Mouse (Mus musculus) midbrain, embryonic 15.5 days (tissue): ENCODE data around the gene Map7d1. TPM values are rescaled to one million over a fixed set of nuclear protein-coding genes. Genes with fewer than 3 reads are reported as not detected.

Experiments
- ATAC-seq: fragments of 200-750 bp; cut with Nextera tagmentation; replicated peaks from 2 replicates; pipeline ENCODE4 v1.8.0; 2017; ENCODE audit warnings: moderate TSS enrichment
- H3K27ac ChIP-seq: fragments of 300-500 bp; sonication (generic); 2 replicates; pipeline ENCODE4 v1.5.1; 2015; ENCODE audit warnings: mild to moderate bottlenecking, inconsistent platforms
- H3K27me3 ChIP-seq: fragments of 300-500 bp; sonication (generic); replicated peaks from 2 replicates; pipeline ENCODE4 v1.6.1; 2015; ENCODE audit warnings: inconsistent platforms
- H3K36me3 ChIP-seq: fragments of 300-500 bp; sonication (generic); replicated peaks from 2 replicates; pipeline ENCODE4 v1.6.1; 2015; ENCODE audit warnings: inconsistent platforms
- H3K4me1 ChIP-seq: fragments of 300-500 bp; sonication (generic); 2 replicates; pipeline ENCODE4 v1.6.1; 2015; ENCODE audit warnings: inconsistent platforms
- H3K4me2 ChIP-seq: fragments of 300-500 bp; sonication (generic); 2 replicates; pipeline ENCODE4 v1.6.1; 2015; ENCODE audit warnings: inconsistent platforms, mild to moderate bottlenecking, moderate library complexity
- H3K4me3 ChIP-seq: fragments of 300-500 bp; sonication (generic); 2 replicates; pipeline ENCODE4 v1.5.1; 2015; ENCODE audit warnings: mild to moderate bottlenecking, inconsistent platforms
- H3K9ac ChIP-seq: fragments of 300-500 bp; sonication (generic); 2 replicates; pipeline ENCODE4 v1.6.1; 2015; ENCODE audit warnings: mild to moderate bottlenecking, inconsistent platforms
- H3K9me3 ChIP-seq: fragments of 300-500 bp; sonication (generic); 2 replicates; pipeline ENCODE4 v1.6.1; 2016; ENCODE audit warnings: inconsistent platforms
- WGBS: fragments of 180-500 bp; shearing (Covaris S2); methylation state at CpG from one replicate; pipeline ENCODE4 v1.1.7; 2015; ENCODE audit warnings: mixed read lengths; 5-methylcytosine and 5-hydroxymethylcytosine counted together
- polyA plus RNA-seq: library from polyadenylated mRNA; unstranded; fragments of >200 nt; fragmentation: Nextera tagmentation; extraction: Ambion mirVana; gene quantifications from 2 replicates; pipeline ENCODE4 v1.2.1, GENCODE M21; 2015

Gene Map7d1
- polyA plus RNA-seq, result 85.4 and 92.1 TPM in 2 replicates

DNA sequence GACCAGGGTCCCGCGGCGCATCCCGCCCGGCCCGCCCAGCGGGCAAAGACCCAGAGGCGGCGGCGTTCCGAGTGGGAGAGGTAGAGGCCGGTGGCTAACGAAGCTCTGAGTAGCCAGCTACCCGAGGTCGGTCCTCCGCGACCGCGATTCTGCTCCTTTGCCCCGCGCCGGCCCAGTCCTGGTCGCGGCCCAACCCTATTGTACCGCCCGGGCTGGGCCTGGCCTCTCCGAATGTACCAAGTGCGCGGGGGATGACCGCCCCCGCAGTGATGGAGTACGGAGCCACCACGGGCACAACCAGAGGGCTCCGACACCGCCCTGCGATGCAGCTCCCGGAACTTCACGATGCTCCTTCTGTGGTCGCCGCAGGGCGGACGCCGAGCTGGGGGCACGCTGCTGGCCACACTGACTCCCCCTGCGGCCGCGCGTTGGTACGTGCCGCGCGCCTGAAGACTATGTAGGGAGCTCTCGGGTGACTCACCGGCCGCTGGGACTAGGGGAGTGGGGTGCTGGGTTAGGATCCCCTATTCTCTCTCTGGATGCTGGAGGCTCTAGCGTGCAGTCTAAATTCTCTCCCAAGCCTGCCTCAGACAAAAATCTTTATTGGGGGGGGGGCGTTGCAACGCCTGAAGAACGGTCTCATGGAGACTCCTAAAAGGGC, at the start of gene Map7d1:
Gene Map7d1, minus strand, starts transcription at position 213 of the 661 bp plus-strand sequence.
- Histone ChIP-seq H3K4me2 (peak within 1 kb of the TSS; percentile 82), H3K27me3 (no peaks in the 10 kb centered on the region), H3K4me1 (peaks cover 56% of the 10 kb centered on the region), H3K36me3 (no peaks in the 10 kb centered on the region), H3K9me3 (no peaks in the 10 kb centered on the region), H3K4me3 (peak within 1 kb of the TSS; percentile 96), H3K27ac (peak within 1 kb of the TSS; percentile 96), H3K9ac (peak within 1 kb of the TSS; percentile 94)
- peak; percentile 87 for ATAC-seq
- under 1% methylated on average over 59 of the region's 59 CpGs for WGBS

GRCm38 (mm10) chr4:126305428-126305827, 49.3 kb upstream of the Map7d1 start:
- no peak for ATAC-seq
- Histone ChIP-seq H3K9me3 (no peaks in the 10 kb centered on the region), H3K27me3 (peaks cover 34% of the 10 kb centered on the region), H3K4me2 (no peak overlapping the region), H3K27ac (no peak overlapping the region), H3K4me1 (peaks cover 12% of the 10 kb centered on the region), H3K9ac (no peak overlapping the region), H3K36me3 (no peaks in the 10 kb centered on the region), H3K4me3 (no peak overlapping the region)
- 94% methylated on average over 1 of the region's 1 CpGs for WGBS

DNA sequence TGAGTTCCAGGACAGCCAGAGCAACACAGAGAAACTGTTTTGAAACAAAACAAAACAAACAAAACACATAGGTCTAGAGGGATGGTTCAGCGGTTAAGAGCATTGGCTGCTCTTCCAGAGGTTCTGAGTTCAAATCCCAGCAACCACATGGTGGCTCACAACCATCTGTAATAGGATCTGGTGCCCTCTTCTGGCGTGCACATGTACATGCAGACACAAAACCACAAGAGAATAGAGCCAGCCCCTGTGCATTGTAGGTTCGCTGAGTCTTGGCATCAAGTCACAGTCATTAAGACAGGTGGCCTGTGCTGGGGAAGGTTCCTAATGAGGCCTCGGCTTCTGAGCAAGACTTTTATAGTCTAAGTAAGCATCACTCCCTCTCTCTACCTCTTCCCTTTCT, 47.7 kb upstream of the Map7d1 start:
- no peak overlapping the region for H3K4me3 ChIP-seq
- H3K36me3 ChIP-seq, result no peaks in the 10 kb centered on the region
- H3K9me3 ChIP-seq, result no peaks in the 10 kb centered on the region
- no peak overlapping the region for H3K9ac ChIP-seq
- 57% methylated on average over 4 of the region's 4 CpGs for WGBS
- H3K27ac ChIP-seq, result no peak overlapping the region
- H3K4me2 ChIP-seq, result no peak overlapping the region
- H3K4me1 ChIP-seq, result peaks cover 12% of the 10 kb centered on the region
- peaks cover 49% of the 10 kb centered on the region for H3K27me3 ChIP-seq
- no peak for ATAC-seq

GRCm38 (mm10) chr4:126301584-126302309, 45.6 kb upstream of the Map7d1 start:
- peaks cover 18% of the 10 kb centered on the region for H3K4me1 ChIP-seq
- H3K9ac ChIP-seq, result no peak overlapping the region
- H3K4me3 ChIP-seq, result peak overlapping the region; percentile 16
- no peaks in the 10 kb centered on the region for H3K9me3 ChIP-seq
- H3K27me3 ChIP-seq, result peaks cover 64% of the 10 kb centered on the region
- 4% methylated on average over 27 of the region's 27 CpGs for WGBS
- no peak overlapping the region for H3K27ac ChIP-seq
- peak overlapping the region; percentile 42 for H3K4me2 ChIP-seq
- ATAC-seq, result no peak
- no peaks in the 10 kb centered on the region for H3K36me3 ChIP-seq

DNA sequence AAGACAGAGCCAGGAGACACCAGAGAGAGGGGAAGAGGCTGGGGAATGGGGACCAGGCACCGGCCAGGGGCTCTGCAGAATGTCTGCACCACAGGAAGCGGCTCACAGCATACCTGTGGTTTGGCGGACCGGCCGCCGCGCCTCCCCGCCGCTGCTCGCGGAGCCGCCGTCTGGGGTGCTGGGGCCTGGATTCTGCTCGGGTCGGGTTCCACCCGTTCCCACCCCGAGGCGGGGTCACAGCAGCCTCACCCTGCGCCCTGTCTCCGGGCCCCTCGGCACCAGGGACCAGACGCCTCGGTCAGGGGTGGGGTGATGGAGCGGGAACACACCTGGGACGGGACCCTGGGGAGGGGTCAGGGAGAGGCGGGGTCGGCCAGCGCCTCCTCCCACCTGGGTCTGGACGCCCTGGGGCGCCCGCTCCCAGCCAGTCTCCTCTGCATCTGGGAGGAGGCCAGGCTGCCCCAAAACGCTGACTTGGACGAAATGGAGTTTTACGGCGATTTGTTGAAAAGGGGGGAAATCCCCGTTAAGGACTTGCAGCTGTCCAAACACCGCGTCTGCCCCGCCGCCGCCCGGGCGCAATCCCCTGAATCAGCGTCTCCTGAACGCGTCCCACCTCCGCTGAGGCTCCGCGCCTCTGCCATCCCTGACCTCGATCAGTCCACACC, 44.9 kb upstream of the Map7d1 start:
- Histone ChIP-seq H3K4me3 (peak overlapping the region; percentile 16), H3K36me3 (no peaks in the 10 kb centered on the region), H3K9me3 (no peaks in the 10 kb centered on the region), H3K4me1 (peaks cover 23% of the 10 kb centered on the region), H3K27me3 (peaks cover 68% of the 10 kb centered on the region), H3K27ac (no peak overlapping the region), H3K4me2 (peak overlapping the region; percentile 42), H3K9ac (0 out of 2 replicates have a peak overlapping the region, but pooled peaks have one; percentile 9)
- no peak for ATAC-seq
- WGBS, result under 1% methylated on average over 49 of the region's 50 CpGs

- Histone ChIP-seq H3K9me3 (no peaks in the 10 kb centered on the region), H3K4me3 (peak overlapping the region; percentile 32), H3K27me3 (peaks cover 50% of the 10 kb centered on the region), H3K4me1 (peaks cover 21% of the 10 kb centered on the region), H3K9ac (peak overlapping the region; percentile 24), H3K4me2 (peak overlapping the region; percentile 62), H3K27ac (no peak overlapping the region), H3K36me3 (no peaks in the 10 kb centered on the region)
- ATAC-seq, result peak; percentile 30; the same call in 1 of the 2 replicates
- 1% methylated on average over 34 of the region's 34 CpGs for WGBS
Observed at GRCm38 (mm10) chr4:126296617-126297101, 40.5 kb upstream of the Map7d1 start.

DNA sequence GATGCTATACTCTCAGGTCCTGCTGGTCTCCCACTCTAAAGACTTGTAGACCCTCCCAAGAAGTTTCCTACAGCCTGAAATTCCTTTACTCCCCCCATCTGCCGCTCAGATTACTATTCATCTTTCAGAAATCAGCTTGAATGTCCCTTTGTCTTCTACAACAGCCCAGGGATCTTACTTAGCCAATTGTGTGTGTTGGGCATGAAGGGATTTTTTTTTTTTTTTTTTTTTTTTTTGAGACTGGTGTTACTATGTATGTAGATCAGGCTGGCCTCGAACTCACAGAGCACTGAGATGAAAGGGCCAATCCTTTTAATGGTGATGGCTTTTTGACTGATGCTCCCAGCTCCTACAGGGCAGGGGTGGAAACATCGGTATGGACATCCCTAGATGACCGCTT, 39.8 kb upstream of the Map7d1 start:
- Histone ChIP-seq H3K36me3 (no peaks in the 10 kb centered on the region), H3K27me3 (peaks cover 43% of the 10 kb centered on the region), H3K4me2 (no peak overlapping the region)

DNA sequence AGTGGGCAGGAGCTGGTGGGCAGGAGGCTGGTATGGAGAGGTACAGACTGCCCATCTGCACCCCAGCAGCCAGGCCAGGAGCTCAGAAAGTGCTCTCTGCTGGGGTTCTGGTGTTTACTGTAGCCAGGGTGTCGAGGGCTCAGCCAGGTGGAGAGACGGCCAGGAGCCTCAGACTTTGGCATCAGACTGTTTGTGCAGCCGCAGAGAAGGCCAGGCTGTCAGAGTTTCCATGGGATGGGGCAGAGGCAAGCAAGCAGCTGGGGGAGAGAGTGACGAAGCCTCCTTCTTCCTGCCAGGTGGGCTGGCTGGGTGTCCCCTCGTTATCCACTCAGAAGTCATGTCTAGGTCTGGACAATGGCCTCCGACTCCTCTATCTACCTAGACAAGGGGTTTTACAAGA, 39.0 kb upstream of the Map7d1 start:
- no peak overlapping the region for H3K9ac ChIP-seq
- no peak overlapping the region for H3K4me2 ChIP-seq
- H3K9me3 ChIP-seq, result no peaks in the 10 kb centered on the region
- peaks cover 40% of the 10 kb centered on the region for H3K27me3 ChIP-seq
- H3K4me1 ChIP-seq, result peaks cover 11% of the 10 kb centered on the region
- WGBS, result 70% methylated on average over 6 of the region's 6 CpGs
- no peaks in the 10 kb centered on the region for H3K36me3 ChIP-seq
- no peak overlapping the region for H3K4me3 ChIP-seq
- no peak overlapping the region for H3K27ac ChIP-seq
- no peak for ATAC-seq

More for the DNA sequence above, 39.8 kb upstream of the Map7d1 start:
- H3K4me1 ChIP-seq, result peaks cover 14% of the 10 kb centered on the region
- ATAC-seq, result no peak
- H3K4me3 ChIP-seq, result no peak overlapping the region
- 41% methylated on average over 4 of the region's 4 CpGs for WGBS
- no peak overlapping the region for H3K9ac ChIP-seq
- H3K27ac ChIP-seq, result no peak overlapping the region
- no peaks in the 10 kb centered on the region for H3K9me3 ChIP-seq

DNA sequence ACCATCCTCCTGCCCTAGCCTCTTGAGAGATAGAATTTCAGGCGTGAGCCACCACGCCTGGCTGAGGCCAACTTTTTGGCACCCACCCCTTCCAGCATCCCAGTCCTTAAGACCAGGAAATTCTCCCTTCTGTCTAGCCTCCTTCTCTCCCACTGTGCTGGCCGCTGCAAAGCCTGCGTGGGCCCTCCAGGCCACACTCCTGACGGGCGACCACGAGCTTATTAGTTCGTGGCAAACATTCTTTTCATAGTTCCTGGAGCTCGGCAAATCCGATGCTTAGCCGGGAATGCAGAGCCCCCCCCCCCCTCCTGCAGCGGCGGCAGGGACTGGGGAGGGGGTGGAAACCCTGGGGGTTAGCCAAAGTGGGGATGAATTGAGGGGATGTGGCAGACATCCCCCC, 35.1 kb upstream of the Map7d1 start:
- WGBS, result 21% methylated on average over 13 of the region's 13 CpGs
- H3K4me1 ChIP-seq, result peaks cover 5% of the 10 kb centered on the region
- ATAC-seq, result no peak

DNA sequence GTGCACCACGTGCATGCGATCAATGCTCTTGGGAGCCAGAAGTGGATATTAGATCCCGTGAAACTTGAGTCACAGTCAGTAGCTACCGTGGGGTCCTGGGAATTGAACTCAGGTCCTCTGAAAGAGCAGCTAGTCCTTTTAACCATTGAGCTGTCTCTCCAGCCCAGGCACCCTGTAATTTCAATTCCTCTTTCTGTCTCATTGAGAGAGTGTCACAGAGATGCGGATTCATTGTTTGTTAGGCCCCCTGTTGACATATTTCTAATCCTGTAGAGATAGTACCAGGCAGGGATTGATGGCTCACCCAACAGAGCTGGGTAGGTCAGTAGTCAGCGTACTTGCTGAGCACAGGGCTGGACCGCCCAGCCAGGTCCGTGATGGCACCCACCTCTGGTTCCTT, 34.2 kb upstream of the Map7d1 start:
- no peaks in the 10 kb centered on the region for H3K36me3 ChIP-seq
- ATAC-seq, result no peak
- no peak overlapping the region for H3K4me2 ChIP-seq
- H3K4me3 ChIP-seq, result no peak overlapping the region
- 77% methylated on average over 8 of the region's 8 CpGs for WGBS
- peaks cover 5% of the 10 kb centered on the region for H3K4me1 ChIP-seq
- H3K9ac ChIP-seq, result no peak overlapping the region
- no peak overlapping the region for H3K27ac ChIP-seq
- no peaks in the 10 kb centered on the region for H3K9me3 ChIP-seq
- peaks cover 44% of the 10 kb centered on the region for H3K27me3 ChIP-seq

More for the DNA sequence above, 35.1 kb upstream of the Map7d1 start:
- H3K27me3 ChIP-seq, result peaks cover 39% of the 10 kb centered on the region
- H3K27ac ChIP-seq, result no peak overlapping the region
- H3K9ac ChIP-seq, result no peak overlapping the region
- H3K9me3 ChIP-seq, result no peaks in the 10 kb centered on the region
- H3K4me2 ChIP-seq, result no peak overlapping the region
- H3K4me3 ChIP-seq, result no peak overlapping the region
- no peaks in the 10 kb centered on the region for H3K36me3 ChIP-seq

DNA sequence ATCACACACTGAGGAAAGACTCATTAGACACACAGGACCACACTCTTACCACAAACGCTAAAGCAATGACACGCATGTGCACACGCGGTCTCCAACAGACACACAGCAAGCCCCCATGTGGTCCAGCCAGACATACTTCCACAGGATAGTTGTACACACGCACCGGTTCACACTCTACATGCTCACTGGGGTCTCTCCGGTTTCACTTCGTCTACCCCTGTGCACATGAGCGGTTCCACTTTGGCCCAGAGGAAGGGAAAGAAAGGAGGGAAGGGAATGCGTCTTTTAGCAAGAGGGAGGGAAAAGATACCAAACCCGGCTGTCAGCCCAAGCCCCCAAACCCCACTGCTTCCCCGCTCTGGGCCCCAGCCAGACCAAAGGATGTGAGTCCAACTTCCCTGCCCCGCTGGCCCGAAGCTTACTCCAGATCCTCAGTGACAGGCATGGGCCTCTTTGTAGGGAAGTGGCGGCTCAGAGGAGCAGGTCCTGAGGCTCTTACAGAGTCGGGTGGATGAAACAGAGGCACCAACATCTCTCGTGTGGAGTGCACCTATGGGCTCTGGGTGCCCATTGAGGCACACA, 32.0 kb upstream of the Map7d1 start:
- Histone ChIP-seq H3K36me3 (no peaks in the 10 kb centered on the region), H3K27ac (no peak overlapping the region), H3K4me1 (peaks cover 5% of the 10 kb centered on the region), H3K4me2 (no peak overlapping the region), H3K9ac (no peak overlapping the region), H3K4me3 (no peak overlapping the region), H3K27me3 (peaks cover 50% of the 10 kb centered on the region), H3K9me3 (no peaks in the 10 kb centered on the region)
- ATAC-seq, result no peak
- WGBS, result 36% methylated on average over 17 of the region's 17 CpGs
